Mouse (Mus musculus) spleen, postnatal 36 days (tissue): Measurements from ENCODE around the gene Rbbp6.
A peak's percentile ranks its signal among the peaks of the same experiment; 100 is the strongest.

Source experiments
- DNase-seq, 2 experiments: peaks; one replicate each; pipeline ENCODE4 v3.0.0; 2022; ENCODE audit warnings: low spot score in 2 of 2, mixed read lengths in 1 of 2

Rbbp6 gene

GRCm38 (mm10) chr7:122970864-122971420 is 5.5 kb downstream of the Rbbp6 start:
- no peak for DNase-seq

- no peak for DNase-seq
Measured at GRCm38 (mm10) chr7:122972006-122972689, 6.7 kb downstream of the Rbbp6 start.

GRCm38 (mm10) chr7:122979514-122979913 is 14.0 kb downstream of the Rbbp6 start:
- DNase-seq: no peak

GRCm38 (mm10) chr7:122998189-122998588 is 32.7 kb downstream of the Rbbp6 start:
- DNase-seq: no peak

GRCm38 (mm10) chr7:122999871-123000396 is 34.4 kb downstream of the Rbbp6 start:
- no peak for DNase-seq

GRCm38 (mm10) chr7:123000796-123001195 is 35.3 kb downstream of the Rbbp6 start:
- no peak for DNase-seq

GRCm38 (mm10) chr7:123001341-123002027 is 36.0 kb downstream of the Rbbp6 start:
- no peak for DNase-seq

- DNase-seq: no peak
Measured at GRCm38 (mm10) chr7:123002028-123002410, 36.5 kb downstream of the Rbbp6 start.

GRCm38 (mm10) chr7:123003207-123003606 is 37.7 kb downstream of the Rbbp6 start:
- no peak for DNase-seq

GRCm38 (mm10) chr7:123004442-123004841 is 39.0 kb downstream of the Rbbp6 start:
- DNase-seq: no peak

- DNase-seq: no peak
Measured at GRCm38 (mm10) chr7:123006251-123006650, 40.8 kb downstream of the Rbbp6 start.

- DNase-seq: no peak
Measured at GRCm38 (mm10) chr7:123007743-123008142, 42.3 kb downstream of the Rbbp6 start.

GRCm38 (mm10) chr7:123013466-123013865 is 48.0 kb downstream of the Rbbp6 start:
- no peak for DNase-seq

GRCm38 (mm10) chr7:123014729-123015128 is 49.2 kb downstream of the Rbbp6 start:
- DNase-seq: no peak

- no peak for DNase-seq
Measured at GRCm38 (mm10) chr7:123017627-123018026, 52.1 kb downstream of the Rbbp6 start.

- DNase-seq: no peak
Measured at GRCm38 (mm10) chr7:123025123-123025522, 59.6 kb downstream of the Rbbp6 start.

- DNase-seq: no peak
Measured at GRCm38 (mm10) chr7:123030295-123030694, 64.8 kb downstream of the Rbbp6 start.

GRCm38 (mm10) chr7:123030709-123031181 is 65.3 kb downstream of the Rbbp6 start:
- DNase-seq: peak; percentile 1 to 4

- no peak for DNase-seq
Measured at GRCm38 (mm10) chr7:123031211-123031743, 65.8 kb downstream of the Rbbp6 start.

- no peak for DNase-seq
Measured at GRCm38 (mm10) chr7:123035314-123035713, 69.8 kb downstream of the Rbbp6 start.

GRCm38 (mm10) chr7:123039302-123039701 is 73.8 kb downstream of the Rbbp6 start:
- no peak for DNase-seq

- no peak for DNase-seq
Measured at GRCm38 (mm10) chr7:123045146-123045545, 79.7 kb downstream of the Rbbp6 start.
